Mouse (Mus musculus): ENCODE data around the gene Lrrc75b.

DNA sequence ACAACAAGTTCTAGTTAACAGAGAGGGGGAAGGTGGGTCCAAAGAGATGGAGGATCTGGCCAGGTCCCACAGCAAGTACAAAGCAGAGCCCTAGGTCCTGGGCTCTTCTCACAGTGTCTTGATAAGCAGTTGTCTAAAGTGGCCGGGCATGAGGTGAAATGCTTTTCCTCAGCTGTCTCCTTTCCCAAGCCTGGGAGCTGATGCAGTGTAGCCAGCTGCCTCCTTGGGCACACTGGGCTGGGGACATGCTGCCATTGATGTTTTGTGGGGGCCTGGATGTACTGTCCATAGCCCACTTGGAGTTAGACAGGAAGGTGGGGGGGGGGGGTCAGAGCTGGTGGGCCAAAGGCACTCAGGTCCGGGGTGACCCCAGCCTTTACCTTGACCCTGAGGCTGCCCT is 8.0 kb downstream of the Lrrc75b start:
- TF ChIP-seq CTCF (conservative IDR thresholded peaks at IDR 0.05; ENCODE audit: low read length), result no peak
- no peak for TF ChIP-seq POU5F1 (IDR thresholded peaks at IDR 0.05; ENCODE audit: borderline replicate concordance, low read length)
- no peak for TF ChIP-seq NANOG (IDR thresholded peaks at IDR 0.05; ENCODE audit: borderline replicate concordance, low read length)
